Mouse (Mus musculus): ENCODE results near the gene Spopl. TPM values are rescaled to one million over a fixed set of nuclear protein-coding genes. Genes with fewer than 3 reads are reported as not detected.
"Not testable (repeated sequence)": the region's sequence is repeated elsewhere in the genome, so short reads cannot be mapped to it uniquely, and the experiment has no call there.

The Spopl gene
- polyA plus RNA-seq (2015; fragmentation: Nextera tagmentation; extraction: Ambion mirVana) = 7.5 and 8.2 TPM in 2 replicates

DNA sequence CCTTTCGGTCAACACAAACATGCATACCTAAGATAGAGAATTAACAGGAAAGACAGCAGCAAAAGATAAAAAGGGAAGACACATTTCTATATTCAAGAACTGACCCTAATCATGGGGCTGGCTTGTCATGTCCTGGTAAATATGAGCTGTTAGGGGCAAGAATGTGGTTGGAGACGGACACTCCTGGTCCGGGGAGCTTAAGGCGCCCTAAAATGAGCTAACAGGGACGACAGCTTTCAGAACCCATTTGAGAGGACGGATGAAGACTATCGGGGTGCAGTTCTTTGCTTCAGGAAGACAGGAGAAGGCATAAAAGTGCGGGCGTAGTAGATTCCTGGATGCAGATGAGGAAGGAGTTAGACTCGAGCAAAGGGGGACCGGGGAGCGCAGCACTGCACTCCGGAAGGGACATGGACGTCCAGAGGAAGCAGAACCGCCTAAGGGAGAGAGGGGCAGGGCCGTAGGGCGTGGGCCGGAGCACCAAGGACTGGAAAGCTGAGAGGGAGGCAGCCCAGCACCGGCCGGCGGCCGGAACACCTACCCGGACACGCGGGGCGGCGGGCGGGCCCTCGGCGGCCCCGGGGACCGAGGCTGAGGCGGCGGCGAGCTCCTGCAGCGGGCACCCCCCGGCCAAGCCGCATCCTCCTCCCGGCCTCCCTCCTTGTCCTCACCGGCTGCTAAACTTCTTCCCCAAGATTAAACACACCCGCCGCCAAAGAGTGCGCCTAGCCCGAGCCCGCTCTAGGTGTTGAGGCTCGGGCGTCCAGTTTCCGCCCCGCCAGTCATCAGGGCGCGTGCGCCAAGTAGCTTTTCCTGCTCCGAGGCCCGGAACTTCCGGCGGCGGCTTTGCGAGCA is at the start of gene Spopl:
TSS of gene Spopl (minus strand) at position 805 of the 855 bp plus-strand sequence.
- Histone ChIP-seq H3K27me3 (ENCODE audit: insufficient read depth, low read length) (no peaks in the 10 kb centered on the region), H3K9me3 (ENCODE audit: low read length) (no peaks in the 10 kb centered on the region), H3K36me3 (ENCODE audit: insufficient read depth, low read length) (no peaks in the 10 kb centered on the region), H3K9ac (replicated peaks; ENCODE audit: low read length) (peak within 1 kb of the TSS; percentile 92), H3K4me1 (ENCODE audit: insufficient read depth, low read length) (peaks cover 8% of the 10 kb centered on the region), H3K4me2 (replicated peaks; ENCODE audit: low read depth, low read length) (peak within 1 kb of the TSS; percentile 82), H3K27ac (ENCODE audit: low read length) (peak within 1 kb of the TSS; percentile 81), H3K4me3 (ENCODE audit: low read length) (peak within 1 kb of the TSS; percentile 76)
- peak; percentile 96 for ATAC-seq (ENCODE audit: low FRiP score, low TSS enrichment)
- WGBS = 2% methylated on average over 39 of the region's 58 CpGs

- no peaks in the 10 kb centered on the region for H3K4me1 ChIP-seq (ENCODE audit: insufficient read depth, low read length)
- H3K27ac ChIP-seq (ENCODE audit: low read length) = no peak overlapping the region
- H3K4me3 ChIP-seq (ENCODE audit: low read length) = no peak overlapping the region
- no peaks in the 10 kb centered on the region for H3K27me3 ChIP-seq (ENCODE audit: insufficient read depth, low read length)
- H3K9me3 ChIP-seq (ENCODE audit: low read length) = no peaks in the 10 kb centered on the region
- no peak overlapping the region for H3K4me2 ChIP-seq (replicated peaks; ENCODE audit: low read depth, low read length)
- H3K36me3 ChIP-seq (ENCODE audit: insufficient read depth, low read length) = no peaks in the 10 kb centered on the region
- ATAC-seq (ENCODE audit: low FRiP score, low TSS enrichment) = no peak
- no peak overlapping the region for H3K9ac ChIP-seq (replicated peaks; ENCODE audit: low read length)
Observed at GRCm38 (mm10) chr2:23620128-23620527, 48.2 kb upstream of the Spopl start.

- Histone ChIP-seq H3K36me3 (ENCODE audit: insufficient read depth, low read length) (no peaks in the 10 kb centered on the region), H3K4me3 (ENCODE audit: low read length) (no peak overlapping the region), H3K9ac (replicated peaks; ENCODE audit: low read length) (no peak overlapping the region), H3K4me2 (replicated peaks; ENCODE audit: low read depth, low read length) (no peak overlapping the region), H3K4me1 (ENCODE audit: insufficient read depth, low read length) (no peaks in the 10 kb centered on the region), H3K9me3 (ENCODE audit: low read length) (no peaks in the 10 kb centered on the region), H3K27me3 (ENCODE audit: insufficient read depth, low read length) (no peaks in the 10 kb centered on the region), H3K27ac (ENCODE audit: low read length) (no peak overlapping the region)
- ATAC-seq (ENCODE audit: low FRiP score, low TSS enrichment) = no peak
Observed at GRCm38 (mm10) chr2:23617989-23618388, 46.1 kb upstream of the Spopl start.

DNA sequence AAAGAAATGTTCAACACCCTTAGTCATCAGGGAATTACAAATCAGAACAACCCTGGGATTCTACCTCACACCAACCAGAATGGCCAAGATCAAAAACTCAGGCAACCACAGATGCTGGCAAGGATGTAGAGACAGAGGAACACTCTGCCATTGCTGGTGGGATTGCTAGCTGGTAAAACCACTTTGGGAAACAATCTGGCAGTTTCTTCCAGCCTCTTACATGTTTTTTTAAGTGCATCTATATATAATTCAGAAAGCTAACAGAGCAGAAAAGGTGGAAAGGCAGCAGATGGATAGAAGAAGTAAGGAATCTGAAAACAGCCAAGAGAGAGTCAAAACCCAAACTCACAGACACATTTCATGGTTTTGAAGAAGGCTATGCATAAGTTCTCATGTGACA is 33.5 kb upstream of the Spopl start:
- Histone ChIP-seq H3K27ac (ENCODE audit: low read length) (no peak overlapping the region), H3K36me3 (ENCODE audit: insufficient read depth, low read length) (no peaks in the 10 kb centered on the region), H3K4me1 (ENCODE audit: insufficient read depth, low read length) (no peaks in the 10 kb centered on the region), H3K4me3 (ENCODE audit: low read length) (no peak overlapping the region), H3K4me2 (replicated peaks; ENCODE audit: low read depth, low read length) (no peak overlapping the region), H3K9ac (replicated peaks; ENCODE audit: low read length) (no peak overlapping the region), H3K9me3 (ENCODE audit: low read length) (no peaks in the 10 kb centered on the region), H3K27me3 (ENCODE audit: insufficient read depth, low read length) (no peaks in the 10 kb centered on the region)
- no peak for ATAC-seq (ENCODE audit: low FRiP score, low TSS enrichment)

DNA sequence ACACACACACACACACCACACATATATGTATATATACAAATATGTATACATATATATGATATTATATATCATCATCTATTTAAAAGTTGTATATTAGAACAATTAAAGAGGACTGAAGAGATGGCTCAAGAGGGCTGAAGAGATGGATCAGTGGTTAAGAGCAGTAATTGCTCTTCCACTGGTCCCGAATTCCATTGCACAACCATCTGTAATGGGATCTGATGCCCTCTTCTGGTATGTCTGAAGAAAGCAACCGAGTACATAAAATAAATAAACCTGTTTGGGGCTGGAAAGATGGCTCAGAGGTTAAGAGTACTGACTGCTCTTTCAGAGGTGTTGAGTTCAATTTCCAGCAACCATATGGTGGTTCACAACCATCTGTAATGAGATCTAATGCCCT is 16.9 kb upstream of the Spopl start:
- H3K9ac ChIP-seq (replicated peaks; ENCODE audit: low read length) = no peak overlapping the region
- no peak for ATAC-seq (ENCODE audit: low FRiP score, low TSS enrichment)
- 32% methylated on average over 2 of the region's 2 CpGs for WGBS
- no peaks in the 10 kb centered on the region for H3K9me3 ChIP-seq (ENCODE audit: low read length)
- H3K36me3 ChIP-seq (ENCODE audit: insufficient read depth, low read length) = no peaks in the 10 kb centered on the region
- H3K27me3 ChIP-seq (ENCODE audit: insufficient read depth, low read length) = no peaks in the 10 kb centered on the region
- H3K4me3 ChIP-seq (ENCODE audit: low read length) = no peak overlapping the region
- H3K4me1 ChIP-seq (ENCODE audit: insufficient read depth, low read length) = no peaks in the 10 kb centered on the region
- no peak overlapping the region for H3K27ac ChIP-seq (ENCODE audit: low read length)
- H3K4me2 ChIP-seq (replicated peaks; ENCODE audit: low read depth, low read length) = no peak overlapping the region

DNA sequence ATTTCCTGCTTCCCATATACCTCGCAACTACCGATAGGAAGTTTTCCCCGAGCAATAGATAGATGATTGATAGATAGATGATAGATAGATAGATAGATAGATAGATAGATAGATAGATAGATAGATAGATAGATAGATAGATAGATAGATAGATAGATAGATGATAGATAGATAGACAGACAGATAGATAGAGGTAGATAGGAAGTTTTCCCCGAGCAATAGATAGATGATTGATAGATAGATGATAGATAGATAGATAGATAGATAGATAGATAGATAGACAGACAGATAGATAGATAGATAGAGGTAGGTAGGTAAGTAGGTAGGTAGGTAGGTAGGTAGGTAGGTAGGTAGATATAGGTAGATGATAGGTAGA is 239 bp upstream of the Spopl start:
- Histone ChIP-seq H3K4me2 (replicated peaks; ENCODE audit: low read depth, low read length) (peak overlapping the region; percentile 82), H3K9ac (replicated peaks; ENCODE audit: low read length) (peak overlapping the region; percentile 92; the same call in 1 of the 2 replicates), H3K4me3 (ENCODE audit: low read length) (peak overlapping the region; percentile 76)
- H3K9me3 ChIP-seq (ENCODE audit: low read length); ATAC-seq (ENCODE audit: low FRiP score, low TSS enrichment); H3K27me3 ChIP-seq (ENCODE audit: insufficient read depth, low read length); H3K27ac ChIP-seq (ENCODE audit: low read length); H3K36me3 ChIP-seq (ENCODE audit: insufficient read depth, low read length); H3K4me1 ChIP-seq (ENCODE audit: insufficient read depth, low read length): not testable (repeated sequence)
- 18% methylated on average over 4 of the region's 4 CpGs for WGBS

DNA sequence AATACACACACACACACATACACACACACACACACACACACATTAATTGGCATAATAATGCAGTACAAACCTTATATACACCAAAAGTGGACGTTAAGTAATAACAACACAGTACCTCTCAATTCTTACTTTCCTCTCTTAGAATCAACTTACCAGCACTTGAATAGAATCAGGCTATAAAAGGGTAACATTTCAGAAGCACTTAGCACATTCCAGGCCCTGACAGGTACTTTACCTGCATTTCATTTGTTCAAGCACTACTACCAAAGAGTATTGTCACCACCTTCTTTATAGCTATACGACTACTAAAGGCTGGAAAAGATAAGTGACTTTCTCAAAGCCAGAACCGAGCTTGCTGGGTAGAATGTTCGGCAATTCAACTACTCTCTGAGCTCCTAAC is 1.3 kb downstream of the Spopl start:
- no peak for ATAC-seq (ENCODE audit: low FRiP score, low TSS enrichment)
- WGBS = 74% methylated on average over 4 of the region's 4 CpGs
- H3K9me3 ChIP-seq (ENCODE audit: low read length) = no peaks in the 10 kb centered on the region
- H3K4me3 ChIP-seq (ENCODE audit: low read length) = peak overlapping the region; percentile 76
- H3K4me2 ChIP-seq (replicated peaks; ENCODE audit: low read depth, low read length) = peak overlapping the region; percentile 82
- no peak overlapping the region for H3K27ac ChIP-seq (ENCODE audit: low read length)
- peaks cover 8% of the 10 kb centered on the region for H3K4me1 ChIP-seq (ENCODE audit: insufficient read depth, low read length)
- no peaks in the 10 kb centered on the region for H3K27me3 ChIP-seq (ENCODE audit: insufficient read depth, low read length)
- no peak overlapping the region for H3K9ac ChIP-seq (replicated peaks; ENCODE audit: low read length)
- H3K36me3 ChIP-seq (ENCODE audit: insufficient read depth, low read length) = no peaks in the 10 kb centered on the region

- Histone ChIP-seq H3K36me3 (ENCODE audit: insufficient read depth, low read length) (no peaks in the 10 kb centered on the region), H3K4me2 (replicated peaks; ENCODE audit: low read depth, low read length) (no peak overlapping the region), H3K4me3 (ENCODE audit: low read length) (no peak overlapping the region), H3K9ac (replicated peaks; ENCODE audit: low read length) (no peak overlapping the region), H3K27me3 (ENCODE audit: insufficient read depth, low read length) (no peaks in the 10 kb centered on the region), H3K9me3 (ENCODE audit: low read length) (no peaks in the 10 kb centered on the region), H3K27ac (ENCODE audit: low read length) (no peak overlapping the region), H3K4me1 (ENCODE audit: insufficient read depth, low read length) (peaks cover 8% of the 10 kb centered on the region)
- no peak for ATAC-seq (ENCODE audit: low FRiP score, low TSS enrichment)
- 92% methylated on average over 1 of the region's 1 CpGs for WGBS
Observed at GRCm38 (mm10) chr2:23568775-23569174, 3.1 kb downstream of the Spopl start.

GRCm38 (mm10) chr2:23565081-23565801 is 6.7 kb downstream of the Spopl start:
- Histone ChIP-seq H3K9me3 (ENCODE audit: low read length) (0 out of 2 replicates have a peak, but pooled peaks cover 3% of the 10 kb centered on the region), H3K36me3 (ENCODE audit: insufficient read depth, low read length) (no peaks in the 10 kb centered on the region), H3K4me3 (ENCODE audit: low read length) (no peak overlapping the region), H3K4me2 (replicated peaks; ENCODE audit: low read depth, low read length) (no peak overlapping the region), H3K9ac (replicated peaks; ENCODE audit: low read length) (no peak overlapping the region), H3K27ac (ENCODE audit: low read length) (no peak overlapping the region), H3K4me1 (ENCODE audit: insufficient read depth, low read length) (no peaks in the 10 kb centered on the region), H3K27me3 (ENCODE audit: insufficient read depth, low read length) (no peaks in the 10 kb centered on the region)
- WGBS = 83% methylated on average over 2 of the region's 2 CpGs
- ATAC-seq (ENCODE audit: low FRiP score, low TSS enrichment) = no peak

DNA sequence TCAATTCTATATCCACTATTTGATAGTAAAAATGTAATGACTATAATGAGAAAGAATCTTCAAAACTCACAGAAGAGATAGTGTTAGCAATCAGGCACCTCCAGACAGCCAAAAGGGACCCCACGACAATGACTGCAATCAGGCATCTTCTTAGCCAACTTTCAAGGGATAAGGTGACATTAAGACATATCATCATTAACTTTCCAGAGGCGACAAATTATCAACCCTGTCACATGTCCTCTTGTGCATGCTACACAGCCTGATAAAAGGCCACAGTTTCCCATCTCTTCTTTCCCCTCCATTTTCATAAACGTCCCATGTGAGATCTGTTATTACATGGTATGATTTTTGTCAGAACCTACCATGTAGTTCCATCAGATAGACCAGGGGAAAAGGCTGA is 9.0 kb downstream of the Spopl start:
- WGBS = 91% methylated on average over 3 of the region's 3 CpGs
- Histone ChIP-seq H3K4me1 (ENCODE audit: insufficient read depth, low read length) (no peaks in the 10 kb centered on the region), H3K36me3 (ENCODE audit: insufficient read depth, low read length) (no peaks in the 10 kb centered on the region), H3K27me3 (ENCODE audit: insufficient read depth, low read length) (no peaks in the 10 kb centered on the region), H3K27ac (ENCODE audit: low read length) (no peak overlapping the region), H3K4me2 (replicated peaks; ENCODE audit: low read depth, low read length) (no peak overlapping the region), H3K4me3 (ENCODE audit: low read length) (no peak overlapping the region), H3K9ac (replicated peaks; ENCODE audit: low read length) (no peak overlapping the region), H3K9me3 (ENCODE audit: low read length) (0 out of 2 replicates have a peak, but pooled peaks cover 3% of the 10 kb centered on the region)
- ATAC-seq (ENCODE audit: low FRiP score, low TSS enrichment) = no peak

Measured in kidney, embryonic 16.5 days (tissue).